Mouse (Mus musculus): ENCODE measurements around the gene Paox. TPM values are rescaled to one million over a fixed set of nuclear protein-coding genes. Genes with fewer than 3 reads are reported as not detected.

Paox gene
- total and polyA plus RNA-seq, 2 experiments from 2014 or later = 8.7 to 11.8 TPM

DNA sequence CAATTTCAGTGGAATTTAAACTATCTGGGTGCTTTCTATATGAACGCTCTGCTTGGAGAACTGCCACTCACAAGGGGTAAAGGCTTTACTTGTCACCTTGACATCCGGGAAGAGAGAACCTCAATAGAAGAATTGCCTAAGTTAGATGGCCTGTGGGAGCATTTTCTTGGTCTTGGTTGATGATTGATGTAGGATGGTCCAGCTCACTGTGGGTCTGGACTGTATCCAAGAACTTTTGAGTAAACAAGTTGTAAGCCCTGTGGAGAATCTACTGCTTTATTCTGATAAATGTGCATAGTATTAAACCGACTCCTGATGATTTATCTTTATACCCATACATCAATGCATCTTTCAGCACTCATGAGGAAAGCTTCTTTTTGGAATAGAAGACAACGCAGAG is 53.8 kb downstream of the Paox start:
- TF ChIP-seq EP300 (IDR thresholded peaks at IDR 0.05; ENCODE audit: low read depth) (no peak), CTCF (IDR thresholded peaks at IDR 0.05; ENCODE audit: low read depth) (no peak)
- no peak overlapping the region for H3K9ac ChIP-seq (replicated peaks; ENCODE audit: low read depth, low read length)
- no peak overlapping the region for H3K4me3 ChIP-seq (ENCODE audit: low read depth, low read length)
- DNase-seq (ENCODE audit: low spot score) = no peak
- H3K36me3 ChIP-seq (replicated peaks; ENCODE audit: control insufficient read depth, insufficient read depth, low read length) = no peaks in the 10 kb centered on the region
- ATAC-seq (ENCODE audit: insufficient read depth, low read depth) = no peak
- H3K9me3 ChIP-seq (replicated peaks; ENCODE audit: control insufficient read depth, low read length) = no peaks in the 10 kb centered on the region
- H3K27me3 ChIP-seq (ENCODE audit: control insufficient read depth, insufficient read depth, low read length) = no peaks in the 10 kb centered on the region
- no peak overlapping the region for H3K27ac ChIP-seq (ENCODE audit: low read depth)
- no peaks in the 10 kb centered on the region for H3K4me1 ChIP-seq (ENCODE audit: control insufficient read depth, insufficient read depth)
- 69% methylated on average over 4 of the region's 4 CpGs for WGBS
- H3K4me2 ChIP-seq (ENCODE audit: low read depth, low read length) = no peak overlapping the region

DNA sequence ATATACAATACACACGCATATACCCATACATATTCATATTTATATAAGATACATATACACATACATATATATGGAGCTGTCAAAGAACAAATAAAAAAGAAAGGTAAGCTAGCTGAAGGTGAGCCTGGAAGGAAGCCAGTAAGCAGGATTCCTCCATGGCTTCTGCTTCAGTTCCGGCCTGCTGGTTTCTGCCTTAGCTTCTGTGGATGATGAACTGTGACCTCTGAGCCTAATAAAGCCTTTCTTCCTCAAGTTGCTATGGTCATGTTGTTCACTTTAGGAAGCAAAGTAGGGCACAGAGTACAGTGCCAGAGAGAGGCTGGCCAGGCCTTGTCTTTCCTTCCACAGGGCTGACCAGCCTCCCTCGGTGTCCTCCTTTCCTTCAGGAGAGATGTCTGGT is 55.3 kb downstream of the Paox start:
- ATAC-seq (ENCODE audit: insufficient read depth, low read depth) = no peak
- Histone ChIP-seq H3K4me2 (ENCODE audit: low read depth, low read length) (no peak overlapping the region), H3K27ac (ENCODE audit: low read depth) (no peak overlapping the region), H3K4me1 (ENCODE audit: control insufficient read depth, insufficient read depth) (no peaks in the 10 kb centered on the region), H3K27me3 (ENCODE audit: control insufficient read depth, insufficient read depth, low read length) (no peaks in the 10 kb centered on the region), H3K36me3 (replicated peaks; ENCODE audit: control insufficient read depth, insufficient read depth, low read length) (no peaks in the 10 kb centered on the region), H3K9ac (replicated peaks; ENCODE audit: low read depth, low read length) (no peak overlapping the region), H3K4me3 (ENCODE audit: low read depth, low read length) (no peak overlapping the region), H3K9me3 (replicated peaks; ENCODE audit: control insufficient read depth, low read length) (no peaks in the 10 kb centered on the region)
- DNase-seq (ENCODE audit: low spot score) = no peak
- WGBS = 83% methylated on average over 3 of the region's 3 CpGs
- TF ChIP-seq CTCF (IDR thresholded peaks at IDR 0.05; ENCODE audit: low read depth) = no peak
- TF ChIP-seq EP300 (IDR thresholded peaks at IDR 0.05; ENCODE audit: low read depth) = no peak

- Histone ChIP-seq H3K4me2 (ENCODE audit: low read depth, low read length) (no peak within 1 kb of the TSS), H3K4me1 (ENCODE audit: control insufficient read depth, insufficient read depth) (no peaks in the 10 kb centered on the region), H3K4me3 (ENCODE audit: low read depth, low read length) (no peak within 1 kb of the TSS), H3K9me3 (replicated peaks; ENCODE audit: control insufficient read depth, low read length) (no peaks in the 10 kb centered on the region), H3K36me3 (replicated peaks; ENCODE audit: control insufficient read depth, insufficient read depth, low read length) (no peaks in the 10 kb centered on the region), H3K27me3 (ENCODE audit: control insufficient read depth, insufficient read depth, low read length) (no peaks in the 10 kb centered on the region), H3K27ac (ENCODE audit: low read depth) (no peak within 1 kb of the TSS), H3K9ac (replicated peaks; ENCODE audit: low read depth, low read length) (no peak within 1 kb of the TSS)
- no peak for DNase-seq (ENCODE audit: low spot score)
- ATAC-seq (ENCODE audit: insufficient read depth, low read depth) = no peak
- 25% methylated on average over 1 of the region's 1 CpGs for WGBS
- TF ChIP-seq EP300 (IDR thresholded peaks at IDR 0.05; ENCODE audit: low read depth) (no peak), CTCF (IDR thresholded peaks at IDR 0.05; ENCODE audit: low read depth) (no peak)
Measured at GRCm38 (mm10) chr7:140172936-140173335, 57.3 kb downstream of the Paox start, which contains the start of gene Olfr523. Olfr523 (plus strand) TSS chr7:140173217.

GRCm38 (mm10) chr7:140179176-140179575 is 63.6 kb downstream of the Paox start:
- Histone ChIP-seq H3K4me2 (ENCODE audit: low read depth, low read length) (no peak overlapping the region), H3K4me1 (ENCODE audit: control insufficient read depth, insufficient read depth) (no peaks in the 10 kb centered on the region), H3K27me3 (ENCODE audit: control insufficient read depth, insufficient read depth, low read length) (no peaks in the 10 kb centered on the region), H3K9me3 (replicated peaks; ENCODE audit: control insufficient read depth, low read length) (no peaks in the 10 kb centered on the region), H3K9ac (replicated peaks; ENCODE audit: low read depth, low read length) (no peak overlapping the region), H3K27ac (ENCODE audit: low read depth) (no peak overlapping the region), H3K4me3 (ENCODE audit: low read depth, low read length) (no peak overlapping the region), H3K36me3 (replicated peaks; ENCODE audit: control insufficient read depth, insufficient read depth, low read length) (no peaks in the 10 kb centered on the region)
- DNase-seq (ENCODE audit: low spot score) (no peak), ATAC-seq (ENCODE audit: insufficient read depth, low read depth) (no peak)
- TF ChIP-seq CTCF (IDR thresholded peaks at IDR 0.05; ENCODE audit: low read depth) (no peak), EP300 (IDR thresholded peaks at IDR 0.05; ENCODE audit: low read depth) (no peak)
- WGBS = 87% methylated on average over 2 of the region's 2 CpGs

GRCm38 (mm10) chr7:140180692-140181091 is 65.1 kb downstream of the Paox start:
- H3K4me2 ChIP-seq (ENCODE audit: low read depth, low read length) = no peak overlapping the region
- 68% methylated on average over 2 of the region's 2 CpGs for WGBS
- H3K27me3 ChIP-seq (ENCODE audit: control insufficient read depth, insufficient read depth, low read length) = no peaks in the 10 kb centered on the region
- ATAC-seq (ENCODE audit: insufficient read depth, low read depth) (no peak), DNase-seq (ENCODE audit: low spot score) (no peak)
- no peak overlapping the region for H3K27ac ChIP-seq (ENCODE audit: low read depth)
- H3K9me3 ChIP-seq (replicated peaks; ENCODE audit: control insufficient read depth, low read length) = no peaks in the 10 kb centered on the region
- H3K4me1 ChIP-seq (ENCODE audit: control insufficient read depth, insufficient read depth) = no peaks in the 10 kb centered on the region
- H3K4me3 ChIP-seq (ENCODE audit: low read depth, low read length) = no peak overlapping the region
- no peak overlapping the region for H3K9ac ChIP-seq (replicated peaks; ENCODE audit: low read depth, low read length)
- no peak for TF ChIP-seq EP300 (IDR thresholded peaks at IDR 0.05; ENCODE audit: low read depth)
- TF ChIP-seq CTCF (IDR thresholded peaks at IDR 0.05; ENCODE audit: low read depth) = no peak
- H3K36me3 ChIP-seq (replicated peaks; ENCODE audit: control insufficient read depth, insufficient read depth, low read length) = no peaks in the 10 kb centered on the region

GRCm38 (mm10) chr7:140184206-140184605 is 68.6 kb downstream of the Paox start:
- no peak for TF ChIP-seq CTCF (IDR thresholded peaks at IDR 0.05; ENCODE audit: low read depth)
- TF ChIP-seq EP300 (IDR thresholded peaks at IDR 0.05; ENCODE audit: low read depth) = no peak
- no peak overlapping the region for H3K4me3 ChIP-seq (ENCODE audit: low read depth, low read length)
- no peak overlapping the region for H3K27ac ChIP-seq (ENCODE audit: low read depth)
- 74% methylated on average over 4 of the region's 4 CpGs for WGBS
- ATAC-seq (ENCODE audit: insufficient read depth, low read depth) = no peak
- H3K4me2 ChIP-seq (ENCODE audit: low read depth, low read length) = no peak overlapping the region
- no peaks in the 10 kb centered on the region for H3K4me1 ChIP-seq (ENCODE audit: control insufficient read depth, insufficient read depth)
- no peaks in the 10 kb centered on the region for H3K9me3 ChIP-seq (replicated peaks; ENCODE audit: control insufficient read depth, low read length)
- H3K36me3 ChIP-seq (replicated peaks; ENCODE audit: control insufficient read depth, insufficient read depth, low read length) = no peaks in the 10 kb centered on the region
- H3K27me3 ChIP-seq (ENCODE audit: control insufficient read depth, insufficient read depth, low read length) = no peaks in the 10 kb centered on the region
- H3K9ac ChIP-seq (replicated peaks; ENCODE audit: low read depth, low read length) = no peak overlapping the region
- no peak for DNase-seq (ENCODE audit: low spot score)

Other genes starting within 250 kb of the Paox start
- gene Kndc1, start 221.1 kb upstream of the Paox start, total RNA-seq (2014; rRNA removed; ENCODE audit: low replicate concordance) = 0.23 TPM in 1 of 2 replicates, not detected in the other
- gene Kndc1, start 221.1 kb upstream of the Paox start, polyA plus RNA-seq (2015; fragmentation: Nextera tagmentation; extraction: Ambion mirVana) = 0.08 TPM in 1 of 2 replicates, not detected in the other
- not detected in 2 replicates for gene Utf1, start 172.0 kb upstream of the Paox start, total RNA-seq (2014; rRNA removed; ENCODE audit: low replicate concordance)
- not detected in 2 replicates for gene Utf1, start 172.0 kb upstream of the Paox start, polyA plus RNA-seq (2015; fragmentation: Nextera tagmentation; extraction: Ambion mirVana)
- gene 6430531B16Rik, start 137.0 kb upstream of the Paox start, total RNA-seq (2014; rRNA removed; ENCODE audit: low replicate concordance) = not detected in 2 replicates
- 0.23 TPM in 1 of 2 replicates, not detected in the other for gene 6430531B16Rik, start 137.0 kb upstream of the Paox start, polyA plus RNA-seq (2015; fragmentation: Nextera tagmentation; extraction: Ambion mirVana)
- 5.4 and 83.4 TPM in 2 replicates for gene Adam8, start 123.2 kb upstream of the Paox start, total RNA-seq (2014; rRNA removed; ENCODE audit: low replicate concordance)
- gene Adam8, start 123.2 kb upstream of the Paox start, polyA plus RNA-seq (2015; fragmentation: Nextera tagmentation; extraction: Ambion mirVana) = 0.31 and 1.2 TPM in 2 replicates
- 23.6 and 44.3 TPM in 2 replicates for gene Zfp511, start 79.4 kb upstream of the Paox start, total RNA-seq (2014; rRNA removed; ENCODE audit: low replicate concordance)
- 22.9 and 23.9 TPM in 2 replicates for gene Zfp511, start 79.4 kb upstream of the Paox start, polyA plus RNA-seq (2015; fragmentation: Nextera tagmentation; extraction: Ambion mirVana)
- gene Tubgcp2, start 79.1 kb upstream of the Paox start, total RNA-seq (2014; rRNA removed; ENCODE audit: low replicate concordance) = 28.2 and 53.1 TPM in 2 replicates
- 21.8 and 24.5 TPM in 2 replicates for gene Tubgcp2, start 79.1 kb upstream of the Paox start, polyA plus RNA-seq (2015; fragmentation: Nextera tagmentation; extraction: Ambion mirVana)
- gene Msx3, start 66.7 kb upstream of the Paox start, total RNA-seq (2014; rRNA removed; ENCODE audit: low replicate concordance) = not detected in 2 replicates
- not detected in 2 replicates for gene Msx3, start 66.7 kb upstream of the Paox start, polyA plus RNA-seq (2015; fragmentation: Nextera tagmentation; extraction: Ambion mirVana)
- 1.9 and 4.1 TPM in 2 replicates for gene Caly, start 33.3 kb upstream of the Paox start, total RNA-seq (2014; rRNA removed; ENCODE audit: low replicate concordance)
- gene Caly, start 33.3 kb upstream of the Paox start, polyA plus RNA-seq (2015; fragmentation: Nextera tagmentation; extraction: Ambion mirVana) = 0.40 and 0.70 TPM in 2 replicates
- not detected in 2 replicates for gene Prap1, start 22.4 kb upstream of the Paox start, total RNA-seq (2014; rRNA removed; ENCODE audit: low replicate concordance)
- gene Prap1, start 22.4 kb upstream of the Paox start, polyA plus RNA-seq (2015; fragmentation: Nextera tagmentation; extraction: Ambion mirVana) = 0.27 and 0.33 TPM in 2 replicates
- gene Fuom, start 13.4 kb upstream of the Paox start, total RNA-seq (2014; rRNA removed; ENCODE audit: low replicate concordance) = 64.2 and 79.4 TPM in 2 replicates
- gene Fuom, start 13.4 kb upstream of the Paox start, polyA plus RNA-seq (2015; fragmentation: Nextera tagmentation; extraction: Ambion mirVana) = 158 and 164 TPM in 2 replicates
- 265 and 332 TPM in 2 replicates for gene Echs1, start 677 bp downstream of the Paox start, total RNA-seq (2014; rRNA removed; ENCODE audit: low replicate concordance)
- 344 and 349 TPM in 2 replicates for gene Echs1, start 677 bp downstream of the Paox start, polyA plus RNA-seq (2015; fragmentation: Nextera tagmentation; extraction: Ambion mirVana)
- 9.2 and 53.7 TPM in 2 replicates for gene Mtg1, start 21.8 kb downstream of the Paox start, total RNA-seq (2014; rRNA removed; ENCODE audit: low replicate concordance)
- gene Mtg1, start 21.8 kb downstream of the Paox start, polyA plus RNA-seq (2015; fragmentation: Nextera tagmentation; extraction: Ambion mirVana) = 31.2 and 33.1 TPM in 2 replicates
- 0.61 TPM in 1 of 2 replicates, not detected in the other for gene Sprn, start 39.1 kb downstream of the Paox start, total RNA-seq (2014; rRNA removed; ENCODE audit: low replicate concordance)
- gene Sprn, start 39.1 kb downstream of the Paox start, polyA plus RNA-seq (2015; fragmentation: Nextera tagmentation; extraction: Ambion mirVana) = 0.16 and 0.25 TPM in 2 replicates
- not detected in 2 replicates for gene Olfr522, start 49.0 kb downstream of the Paox start, total RNA-seq (2014; rRNA removed; ENCODE audit: low replicate concordance)
- gene Olfr522, start 49.0 kb downstream of the Paox start, polyA plus RNA-seq (2015; fragmentation: Nextera tagmentation; extraction: Ambion mirVana) = not detected in 2 replicates
- not detected in 2 replicates for gene Olfr523, start 57.4 kb downstream of the Paox start, total RNA-seq (2014; rRNA removed; ENCODE audit: low replicate concordance)
- gene Olfr523, start 57.4 kb downstream of the Paox start, polyA plus RNA-seq (2015; fragmentation: Nextera tagmentation; extraction: Ambion mirVana) = not detected in 2 replicates
- not detected in 2 replicates for gene Olfr524, start 90.2 kb downstream of the Paox start, total RNA-seq (2014; rRNA removed; ENCODE audit: low replicate concordance)
- not detected in 2 replicates for gene Olfr524, start 90.2 kb downstream of the Paox start, polyA plus RNA-seq (2015; fragmentation: Nextera tagmentation; extraction: Ambion mirVana)
- 2.4 TPM in 1 of 2 replicates, not detected in the other for gene Cd163l1, start 102.5 kb downstream of the Paox start, total RNA-seq (2014; rRNA removed; ENCODE audit: low replicate concordance)
- gene Cd163l1, start 102.5 kb downstream of the Paox start, polyA plus RNA-seq (2015; fragmentation: Nextera tagmentation; extraction: Ambion mirVana) = not detected in 2 replicates
- 0.35 TPM in 1 of 2 replicates, not detected in the other for gene 5830411N06Rik, start 131.5 kb downstream of the Paox start, total RNA-seq (2014; rRNA removed; ENCODE audit: low replicate concordance)
- gene 5830411N06Rik, start 131.5 kb downstream of the Paox start, polyA plus RNA-seq (2015; fragmentation: Nextera tagmentation; extraction: Ambion mirVana) = not detected in 2 replicates
- not detected in 2 replicates for gene Olfr525, start 205.1 kb downstream of the Paox start, total RNA-seq (2014; rRNA removed; ENCODE audit: low replicate concordance)
- gene Olfr525, start 205.1 kb downstream of the Paox start, polyA plus RNA-seq (2015; fragmentation: Nextera tagmentation; extraction: Ambion mirVana) = not detected in 2 replicates
- gene Olfr527, start 218.2 kb downstream of the Paox start, total RNA-seq (2014; rRNA removed; ENCODE audit: low replicate concordance) = not detected in 2 replicates
- not detected in 2 replicates for gene Olfr527, start 218.2 kb downstream of the Paox start, polyA plus RNA-seq (2015; fragmentation: Nextera tagmentation; extraction: Ambion mirVana)
- gene Olfr60, start 245.9 kb downstream of the Paox start, total RNA-seq (2014; rRNA removed; ENCODE audit: low replicate concordance) = not detected in 2 replicates
- gene Olfr60, start 245.9 kb downstream of the Paox start, polyA plus RNA-seq (2015; fragmentation: Nextera tagmentation; extraction: Ambion mirVana) = not detected in 2 replicates

Data from heart, postnatal 0 days (tissue).